Mouse (Mus musculus) intestine, postnatal 0 days (tissue): ENCODE measurements around the gene Ano10. TPM values are rescaled to one million over a fixed set of nuclear protein-coding genes. Genes with fewer than 3 reads are reported as not detected.
A peak's percentile ranks its signal among the peaks of the same experiment; 100 is the strongest.
"Not testable (repeated sequence)": the region's sequence is repeated elsewhere in the genome, so short reads cannot be mapped to it uniquely, and the experiment has no call there.

Experiments
- ATAC-seq: fragments of 200-750 bp; cut with Nextera tagmentation; 2 replicates; pipeline ENCODE4 v1.8.0; 2017; ENCODE audit warnings: mild to moderate bottlenecking, moderate TSS enrichment, moderate library complexity
- H3K27ac ChIP-seq: fragments of 300-500 bp; sonication (generic); 2 replicates; pipeline ENCODE4 v1.5.1; 2014; ENCODE audit warnings: mild to moderate bottlenecking, low read depth, low read length, moderate library complexity
- H3K27me3 ChIP-seq: fragments of 300-500 bp; sonication (generic); replicated peaks from 2 replicates; pipeline ENCODE4 v1.6.1; 2014; ENCODE audit warnings: low read length, mixed read lengths; ENCODE audit not compliant: control insufficient read depth, insufficient read depth
- H3K36me3 ChIP-seq: fragments of 300-500 bp; sonication (generic); 2 replicates; pipeline ENCODE4 v1.6.1; 2014; ENCODE audit warnings: mild to moderate bottlenecking, moderate library complexity; ENCODE audit not compliant: control insufficient read depth, insufficient read depth
- H3K4me1 ChIP-seq: fragments of 300-500 bp; sonication (generic); replicated peaks from 2 replicates; pipeline ENCODE4 v1.6.1; 2014; ENCODE audit warnings: antibody characterized with exemption, low read length, mixed read lengths; ENCODE audit not compliant: control insufficient read depth, insufficient read depth
- H3K4me2 ChIP-seq: fragments of 300-500 bp; sonication (generic); replicated peaks from 2 replicates; pipeline ENCODE4 v1.6.1; 2014; ENCODE audit warnings: low read depth, mild to moderate bottlenecking, moderate library complexity
- H3K4me3 ChIP-seq: fragments of 300-500 bp; sonication (generic); 2 replicates; pipeline ENCODE4 v1.5.1; 2014; ENCODE audit warnings: low read depth, low read length
- H3K9ac ChIP-seq: fragments of 300-500 bp; sonication (generic); 2 replicates; pipeline ENCODE4 v1.6.1; 2014; ENCODE audit warnings: mild to moderate bottlenecking, low read depth, low read length
- H3K9me3 ChIP-seq: fragments of 300-500 bp; sonication (generic); 2 replicates; pipeline ENCODE4 v1.6.1; 2016; ENCODE audit warnings: mixed run types; ENCODE audit not compliant: control insufficient read depth
- CTCF ChIP-seq: sonication (generic); IDR thresholded peaks from 2 replicates; pipeline ENCODE4 v1.5.1; 2016; ENCODE audit warnings: low read depth, mild to moderate bottlenecking, control low read depth, antibody characterized with exemption, moderate library complexity
- WGBS: fragments of 180-500 bp; shearing (Covaris S2); extraction: QIAGEN DNeasy Blood & Tissue Kit; methylation state at CpG from one replicate; pipeline ENCODE4 v1.1.7; 2014; 5-methylcytosine and 5-hydroxymethylcytosine counted together
- polyA plus RNA-seq: library from polyadenylated mRNA; unstranded; fragments of >200 nt; fragmentation: Nextera tagmentation; extraction: Ambion mirVana; gene quantifications from 2 replicates; pipeline ENCODE4 v1.2.1, GENCODE M21; 2015

The Ano10 gene
- polyA plus RNA-seq, 1 experiment from 2014 or later: 51.9 TPM

GRCm38 (mm10) chr9:122174723-122175122 lies 119.5 kb downstream of the Ano10 start:
- 91% methylated on average over 6 of the region's 6 CpGs for WGBS
- Histone ChIP-seq H3K36me3 (peaks cover 20% of the 10 kb centered on the region; the same call in 1 of the 2 replicates), H3K4me1 (0 out of 2 replicates have a peak, but pooled peaks cover 5% of the 10 kb centered on the region), H3K9ac (no peak overlapping the region), H3K4me3 (no peak overlapping the region), H3K9me3 (no peaks in the 10 kb centered on the region), H3K4me2 (no peak overlapping the region), H3K27me3 (no peaks in the 10 kb centered on the region), H3K27ac (no peak overlapping the region)
- no peak for TF ChIP-seq CTCF
- ATAC-seq: no peak

GRCm38 (mm10) chr9:122173405-122174233 lies 120.6 kb downstream of the Ano10 start:
- H3K27me3 ChIP-seq: no peaks in the 10 kb centered on the region
- no peak overlapping the region for H3K4me2 ChIP-seq
- no peak overlapping the region for H3K4me3 ChIP-seq
- H3K36me3 ChIP-seq: peaks cover 22% of the 10 kb centered on the region; the same call in 1 of the 2 replicates
- 0 out of 2 replicates have a peak, but pooled peaks cover 5% of the 10 kb centered on the region for H3K4me1 ChIP-seq
- H3K27ac ChIP-seq: no peak overlapping the region
- WGBS: 88% methylated on average over 9 of the region's 9 CpGs
- no peak overlapping the region for H3K9ac ChIP-seq
- ATAC-seq: no peak
- H3K9me3 ChIP-seq: no peaks in the 10 kb centered on the region
- TF ChIP-seq CTCF: no peak

GRCm38 (mm10) chr9:122172612-122173186 lies 121.5 kb downstream of the Ano10 start:
- Histone ChIP-seq H3K9me3 (no peaks in the 10 kb centered on the region), H3K4me1 (0 out of 2 replicates have a peak, but pooled peaks cover under 1% of the 10 kb centered on the region), H3K9ac (no peak overlapping the region), H3K36me3 (peaks cover 22% of the 10 kb centered on the region; the same call in 1 of the 2 replicates), H3K4me3 (no peak overlapping the region), H3K27ac (no peak overlapping the region), H3K27me3 (no peaks in the 10 kb centered on the region), H3K4me2 (no peak overlapping the region)
- no peak for ATAC-seq
- 89% methylated on average over 11 of the region's 11 CpGs for WGBS
- peak; percentile 37; the same call in 1 of the 2 replicates for TF ChIP-seq CTCF

- no peak for TF ChIP-seq CTCF
Measured at GRCm38 (mm10) chr9:122169901-122170300, 124.3 kb downstream of the Ano10 start.

GRCm38 (mm10) chr9:122167719-122168118 lies 126.5 kb downstream of the Ano10 start:
- H3K36me3 ChIP-seq: peaks cover 52% of the 10 kb centered on the region
- 0 out of 2 replicates have a peak, but pooled peaks have one; percentile 17 for ATAC-seq

More at GRCm38 (mm10) chr9:122169901-122170300, 124.3 kb downstream of the Ano10 start:
- Histone ChIP-seq H3K4me3 (no peak overlapping the region), H3K27ac (no peak overlapping the region), H3K4me1 (no peaks in the 10 kb centered on the region), H3K9me3 (no peaks in the 10 kb centered on the region), H3K4me2 (no peak overlapping the region), H3K36me3 (peaks cover 36% of the 10 kb centered on the region), H3K27me3 (no peaks in the 10 kb centered on the region), H3K9ac (no peak overlapping the region)
- no peak for ATAC-seq
- WGBS: 87% methylated on average over 6 of the region's 6 CpGs

GRCm38 (mm10) chr9:122164535-122164934 lies 129.7 kb downstream of the Ano10 start:
- ATAC-seq: peak; percentile 63
- H3K9ac ChIP-seq: no peak overlapping the region
- no peaks in the 10 kb centered on the region for H3K27me3 ChIP-seq
- H3K27ac ChIP-seq: peak overlapping the region; percentile 54
- H3K4me2 ChIP-seq: no peak overlapping the region
- peaks cover 54% of the 10 kb centered on the region for H3K36me3 ChIP-seq
- 66% methylated on average over 4 of the region's 4 CpGs for WGBS
- no peaks in the 10 kb centered on the region for H3K9me3 ChIP-seq
- TF ChIP-seq CTCF: no peak
- H3K4me3 ChIP-seq: no peak overlapping the region
- H3K4me1 ChIP-seq: no peaks in the 10 kb centered on the region

More at GRCm38 (mm10) chr9:122167719-122168118, 126.5 kb downstream of the Ano10 start:
- not testable (repeated sequence) for H3K9me3 ChIP-seq, H3K27me3 ChIP-seq, H3K4me3 ChIP-seq, H3K9ac ChIP-seq, H3K27ac ChIP-seq, H3K4me1 ChIP-seq, H3K4me2 ChIP-seq
- 41% methylated on average over 5 of the region's 5 CpGs for WGBS
